Mouse (Mus musculus): ENCODE data around the gene Fars2. TPM values are rescaled to one million over a fixed set of nuclear protein-coding genes. Genes with fewer than 3 reads are reported as not detected.
A peak's percentile ranks its signal among the peaks of the same experiment; 100 is the strongest.
"Not testable (repeated sequence)": the region's sequence is repeated elsewhere in the genome, so short reads cannot be mapped to it uniquely, and the experiment has no call there.

Gene Fars2
- polyA plus RNA-seq, 2 experiments from 2014 or later: 27.9 to 29.3 TPM

- no peak for ATAC-seq
Measured at GRCm38 (mm10) chr13:36145601-36146000, 28.4 kb downstream of the Fars2 start.

DNA sequence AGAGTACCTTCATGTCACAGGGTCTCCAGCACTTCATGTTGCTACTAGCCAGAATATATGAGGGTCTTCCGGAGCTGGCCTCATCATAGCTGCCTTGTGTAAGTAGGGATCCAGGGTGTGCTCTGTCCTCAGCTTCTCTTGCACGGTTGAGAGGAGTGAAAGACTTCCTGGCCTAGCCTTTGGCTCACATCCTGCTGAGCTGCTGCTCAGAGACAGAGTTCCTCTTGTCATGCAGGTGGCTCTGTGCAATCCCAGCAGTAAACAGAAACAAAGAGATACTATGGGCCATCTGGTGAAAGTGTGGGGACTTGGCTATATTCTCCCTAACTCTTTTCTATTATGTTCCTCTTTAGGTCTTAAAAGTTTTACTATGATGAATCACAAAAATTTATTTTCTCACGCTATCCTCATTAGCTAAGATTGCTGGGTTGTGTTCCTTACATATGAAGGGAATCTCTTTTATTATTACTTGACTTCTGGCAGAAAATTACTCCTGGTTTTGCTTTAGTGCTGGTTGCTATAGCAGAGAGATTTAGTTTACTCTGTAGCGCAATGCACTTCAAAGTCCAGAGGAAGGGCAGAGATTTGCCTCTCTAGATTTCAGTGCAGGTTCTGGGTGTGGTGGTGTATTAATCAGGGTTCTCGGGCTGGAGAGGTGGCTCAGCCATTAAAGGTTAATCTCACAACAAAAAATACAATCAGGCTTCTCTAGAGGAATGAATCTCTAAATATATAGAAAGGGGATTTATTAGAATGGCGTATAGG lies 32.1 kb downstream of the Fars2 start:
- no peak for ATAC-seq

GRCm38 (mm10) chr13:36150272-36150671 lies 33.1 kb downstream of the Fars2 start:
- no peak for ATAC-seq

- no peak for ATAC-seq
Measured at GRCm38 (mm10) chr13:36152728-36153498, 35.7 kb downstream of the Fars2 start.

GRCm38 (mm10) chr13:36156340-36156931 lies 39.2 kb downstream of the Fars2 start:
- ATAC-seq: no peak

- no peak for ATAC-seq
Measured at GRCm38 (mm10) chr13:36163411-36163810, 46.2 kb downstream of the Fars2 start.

GRCm38 (mm10) chr13:36163898-36164297 lies 46.7 kb downstream of the Fars2 start:
- no peak for ATAC-seq

GRCm38 (mm10) chr13:36172981-36173380 lies 55.8 kb downstream of the Fars2 start:
- ATAC-seq: not testable (repeated sequence)

GRCm38 (mm10) chr13:36174101-36174500 lies 56.9 kb downstream of the Fars2 start:
- ATAC-seq: no peak

GRCm38 (mm10) chr13:36174772-36175171 lies 57.6 kb downstream of the Fars2 start:
- no peak for ATAC-seq

DNA sequence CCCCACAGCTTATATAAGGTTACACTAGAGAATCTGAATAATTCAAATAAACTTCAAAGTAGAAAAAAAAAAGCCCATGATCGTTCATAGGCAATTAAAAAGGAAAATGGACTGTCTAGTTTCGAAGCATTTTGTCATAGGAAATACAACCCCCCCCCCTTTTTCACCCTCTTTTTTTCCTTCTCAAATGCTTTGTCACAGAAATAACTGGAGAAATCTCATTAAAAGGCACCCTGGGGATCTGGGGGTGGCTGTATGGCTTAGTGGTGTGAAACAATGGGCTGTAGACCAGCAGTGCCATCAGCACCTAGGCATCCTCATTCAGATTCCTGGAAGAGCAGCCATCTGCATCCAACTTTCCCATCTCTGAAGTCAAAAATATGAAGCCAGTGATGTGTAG lies 64.0 kb downstream of the Fars2 start:
- no peak for ATAC-seq

DNA sequence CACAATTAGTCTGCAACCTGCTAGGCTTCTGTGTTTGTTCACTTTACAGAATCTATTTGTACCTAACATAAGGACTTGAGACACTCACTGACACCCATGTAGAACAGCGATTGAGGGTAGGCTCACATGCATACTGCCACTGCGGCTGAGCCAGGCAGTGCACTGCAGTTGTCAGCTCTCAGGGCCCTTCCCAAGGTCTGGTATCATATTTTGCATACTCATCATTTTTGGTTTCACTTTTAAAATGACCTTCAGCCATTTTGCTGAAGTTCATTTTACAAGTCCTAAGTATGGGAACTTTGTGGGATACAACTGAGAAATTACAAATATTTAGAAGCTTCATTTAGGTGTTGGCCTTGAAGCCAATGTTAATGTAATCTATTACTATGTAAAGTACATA lies 73.4 kb downstream of the Fars2 start:
- ATAC-seq: no peak

GRCm38 (mm10) chr13:36193484-36194113 lies 76.4 kb downstream of the Fars2 start:
- no peak for ATAC-seq

DNA sequence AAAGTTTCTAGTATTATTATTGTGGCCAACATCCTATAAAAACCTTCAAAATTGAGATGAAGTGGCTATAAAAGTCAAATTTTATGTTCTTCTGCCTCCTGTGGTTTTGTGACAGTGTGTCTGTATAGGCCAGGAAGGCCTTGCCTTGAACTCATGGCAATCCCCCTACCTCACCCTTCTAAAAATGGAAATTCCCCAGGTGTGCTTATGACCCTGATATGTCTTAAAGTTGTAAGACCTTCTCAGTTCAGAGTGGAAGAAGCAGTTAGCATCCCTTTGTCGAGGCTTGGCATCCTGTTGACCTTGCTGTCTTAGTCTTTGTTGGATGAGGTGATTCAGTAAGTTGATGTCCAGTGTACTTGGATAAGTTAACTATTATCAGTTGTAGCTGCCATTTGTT lies 82.1 kb downstream of the Fars2 start:
- ATAC-seq: no peak

GRCm38 (mm10) chr13:36200453-36200852 lies 83.2 kb downstream of the Fars2 start:
- no peak for ATAC-seq

DNA sequence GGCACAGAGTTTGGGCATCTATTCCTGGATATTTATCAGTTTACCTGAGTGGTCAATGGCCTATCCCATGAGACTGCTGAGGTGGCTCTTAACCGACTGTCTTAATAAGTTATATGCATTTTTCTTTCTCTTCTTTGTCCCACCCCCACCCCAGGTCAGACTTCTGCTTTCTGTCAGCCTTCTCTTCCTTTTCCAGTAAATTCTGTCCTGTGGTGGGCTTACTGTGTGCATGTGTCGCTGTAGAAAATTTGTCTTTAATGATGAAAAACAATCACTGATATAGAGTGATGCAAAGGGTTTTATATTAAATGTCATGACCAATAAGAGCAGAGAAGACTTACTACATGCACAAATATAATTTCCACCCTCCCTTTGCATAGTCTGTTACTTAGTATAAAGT lies 85.3 kb downstream of the Fars2 start:
- ATAC-seq: no peak

DNA sequence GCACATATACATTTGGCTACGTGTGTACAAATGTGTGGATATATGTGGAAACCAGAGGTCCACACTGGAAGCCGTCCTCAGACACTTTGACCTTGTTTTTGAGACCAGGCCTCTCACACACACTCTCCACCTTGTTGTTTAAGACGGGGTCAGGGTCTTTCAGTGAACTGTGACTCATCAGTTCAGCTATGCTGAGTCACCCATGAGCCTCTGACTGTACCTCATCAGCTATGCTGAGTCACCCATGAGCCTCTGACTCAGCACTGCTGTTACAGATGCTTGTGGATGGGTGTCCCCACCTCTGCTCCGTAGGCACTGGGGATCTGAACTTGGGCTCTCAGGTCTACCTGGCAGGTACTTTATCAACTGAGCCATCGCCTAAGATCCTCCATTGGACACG lies 85.8 kb downstream of the Fars2 start:
- ATAC-seq: no peak

DNA sequence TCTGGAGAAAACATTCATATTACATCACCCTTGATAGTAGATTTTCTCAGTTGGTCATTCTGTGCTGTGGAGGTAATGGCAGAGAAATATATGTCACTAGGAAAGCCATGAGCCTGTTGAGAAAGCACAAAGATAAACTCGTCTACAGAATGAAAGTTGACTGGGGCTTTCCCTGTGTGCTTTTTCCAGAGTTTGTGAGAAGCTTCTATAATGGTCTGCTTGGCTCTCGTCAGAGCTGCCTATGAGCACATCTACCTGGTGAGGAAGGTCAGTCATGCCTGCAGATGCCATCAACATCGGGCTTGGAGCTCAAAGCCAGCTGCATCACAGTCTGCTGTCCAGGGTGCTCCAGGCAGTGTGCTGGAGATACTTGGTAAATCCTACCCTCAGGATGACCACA lies 87.1 kb downstream of the Fars2 start:
- ATAC-seq: no peak

- ATAC-seq: no peak
Measured at GRCm38 (mm10) chr13:36210965-36211364, 93.8 kb downstream of the Fars2 start.

DNA sequence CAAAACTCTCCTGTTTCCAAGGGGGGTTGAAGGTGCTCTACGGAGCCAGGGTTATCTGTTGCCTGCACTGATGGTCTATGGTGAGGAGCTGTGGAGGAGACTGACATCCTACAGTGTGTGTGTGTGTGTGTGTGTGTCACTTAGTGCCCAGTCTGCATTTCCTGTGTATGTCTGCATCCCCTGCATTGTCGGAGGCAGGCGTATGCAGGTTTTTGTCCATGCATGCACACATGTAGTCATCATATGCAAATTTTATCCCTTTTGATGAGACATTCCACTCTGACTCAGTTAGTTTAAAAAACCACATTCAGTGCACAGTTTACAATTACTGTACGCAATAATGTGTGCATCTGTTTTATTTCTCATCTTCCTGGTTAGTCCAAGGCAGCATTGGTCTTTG lies 96.8 kb downstream of the Fars2 start:
- peak; percentile 43 for ATAC-seq

DNA sequence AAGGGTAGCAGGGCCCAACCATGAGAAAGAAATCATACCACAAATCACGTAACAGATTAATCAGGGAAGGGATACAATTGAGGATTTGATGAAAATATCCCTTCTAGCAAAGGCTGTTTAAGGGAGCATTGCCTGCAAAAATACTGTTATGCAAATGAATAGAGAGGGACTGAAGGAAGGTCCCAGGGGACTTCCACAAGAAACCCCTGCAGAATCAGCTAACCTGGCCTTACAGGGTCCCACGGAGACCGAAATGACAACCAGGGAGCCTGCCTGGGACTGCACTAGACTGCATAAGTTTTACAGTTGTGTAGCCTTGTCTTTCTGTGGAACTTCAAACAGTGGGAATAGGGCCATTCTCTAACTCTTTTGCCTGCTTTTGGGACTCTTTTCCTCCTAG lies 98.8 kb downstream of the Fars2 start:
- ATAC-seq: no peak

DNA sequence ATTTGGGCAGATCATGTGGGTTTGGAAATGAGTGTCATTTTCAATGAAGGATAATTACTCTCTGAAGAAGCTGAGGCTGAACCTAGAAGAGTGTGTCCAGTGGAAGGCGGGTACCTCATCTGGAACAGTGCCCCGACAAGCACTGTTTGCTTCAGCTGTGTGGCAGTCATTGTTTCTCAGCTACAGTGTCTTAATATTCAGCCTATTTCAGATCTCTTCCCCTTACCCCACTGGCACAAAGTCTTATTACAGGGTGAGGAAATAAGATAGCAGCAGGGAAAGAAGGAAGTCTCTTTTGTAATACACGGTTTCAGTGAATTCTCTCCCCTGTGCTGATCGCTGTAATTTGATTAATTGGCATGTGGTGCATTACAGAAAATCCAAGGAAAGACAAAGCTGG lies 101.1 kb downstream of the Fars2 start:
- ATAC-seq: no peak

GRCm38 (mm10) chr13:36219506-36219905 lies 102.3 kb downstream of the Fars2 start:
- no peak for ATAC-seq
